Mouse (Mus musculus): ENCODE measurements around the gene Gm3952. TPM values are rescaled to one million over a fixed set of nuclear protein-coding genes. Genes with fewer than 3 reads are reported as not detected.
A peak's percentile ranks its signal among the peaks of the same experiment; 100 is the strongest.

Gm3952 gene
- total RNA-seq (2021) = not detected
- long read RNA-seq = 0 reads

DNA sequence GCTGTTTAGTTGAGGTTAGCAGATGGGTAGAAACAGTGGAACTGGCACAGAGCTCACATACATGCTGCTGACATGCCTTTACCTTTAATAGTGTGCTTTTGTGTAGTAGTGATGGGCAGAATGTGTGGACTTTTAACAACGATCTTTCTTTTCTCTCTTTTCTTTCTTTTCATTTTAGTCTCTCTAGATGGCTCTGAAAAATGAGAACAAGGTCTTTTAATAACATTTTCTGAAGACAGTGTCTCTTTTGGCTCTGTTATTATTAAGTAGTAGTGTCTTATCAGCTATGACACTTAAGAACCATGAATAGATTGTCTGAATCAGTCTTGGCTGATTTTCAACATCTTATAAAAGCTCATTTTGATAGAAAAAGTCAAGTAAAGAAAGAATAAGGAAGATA lies at the start of gene Gm3952:
Gm3952 (minus strand) TSS at position 101 of the 400 bp plus-strand sequence.
- DNase-seq (ENCODE audit: low spot score in 2 of 2) = no peak

GRCm38 (mm10) chr8:128843749-128844148 lies 45.3 kb upstream of the Gm3952 start:
- DNase-seq (ENCODE audit: low spot score in 2 of 2) = no peak

DNA sequence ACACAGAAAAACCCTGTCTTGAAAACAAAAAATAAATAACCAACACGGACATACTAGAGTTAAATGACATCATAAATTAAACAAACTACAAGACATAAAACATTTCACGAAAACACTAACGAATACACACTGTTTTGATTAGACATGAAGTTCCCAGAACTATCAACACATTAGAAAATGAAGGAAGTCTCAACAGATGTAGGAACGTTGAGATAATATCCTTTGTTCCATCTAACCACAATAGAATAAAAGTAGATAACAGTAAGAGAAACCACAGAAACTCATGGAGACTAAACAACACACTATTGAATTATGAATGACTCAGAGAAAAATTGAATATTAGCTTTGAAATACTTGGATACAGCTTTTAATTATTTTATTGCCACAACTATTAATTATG lies 14.0 kb upstream of the Gm3952 start:
- no peak for DNase-seq (ENCODE audit: low spot score in 2 of 2)

DNA sequence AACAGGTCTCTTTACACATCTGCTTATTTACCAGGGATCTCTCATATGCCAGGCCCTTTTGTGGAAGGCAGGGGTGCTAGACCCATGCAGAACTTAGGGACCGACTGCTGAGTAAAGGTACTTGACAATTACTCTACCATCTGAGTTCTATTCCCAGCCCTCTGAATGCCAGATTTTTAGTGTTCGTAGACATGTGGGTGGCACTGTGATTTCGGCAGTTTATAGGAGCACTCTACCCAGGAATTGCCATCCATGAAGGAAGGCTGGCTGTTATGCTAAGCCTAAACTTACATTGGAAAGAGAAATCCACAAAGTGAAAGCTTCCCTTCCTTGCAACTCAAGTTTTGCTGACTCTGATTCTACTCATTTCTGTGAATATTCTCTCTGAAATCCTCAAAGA lies 62.8 kb downstream of the Gm3952 start:
- DNase-seq (ENCODE audit: low spot score in 2 of 2) = no peak

DNA sequence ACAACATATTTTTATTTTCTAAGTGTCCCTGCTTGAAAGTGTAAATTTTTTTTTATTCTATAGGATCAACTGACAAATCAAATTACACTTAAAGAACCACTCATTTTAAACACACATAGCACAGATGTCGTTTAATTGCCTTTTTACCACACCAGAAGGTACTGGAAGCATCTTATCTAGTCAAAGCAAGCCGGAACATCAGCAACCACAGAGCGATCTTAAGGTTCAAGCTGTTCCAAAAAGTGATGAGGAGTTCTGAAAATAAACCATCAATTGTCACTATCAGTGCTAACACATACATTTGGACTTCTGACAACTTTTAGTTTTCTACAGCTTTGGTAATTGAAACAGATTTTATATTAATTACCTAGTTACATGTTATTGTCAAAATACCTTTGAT lies 64.4 kb downstream of the Gm3952 start:
- DNase-seq (ENCODE audit: low spot score in 2 of 2) = no peak

- DNase-seq (ENCODE audit: low spot score in 2 of 2) = no peak
These were observed 66.2 kb downstream of the Gm3952 start for GRCm38 (mm10) chr8:128732254-128732653.

GRCm38 (mm10) chr8:128727213-128727612 lies 71.3 kb downstream of the Gm3952 start:
- no peak for DNase-seq (ENCODE audit: low spot score in 2 of 2)

GRCm38 (mm10) chr8:128724819-128725218 lies 73.7 kb downstream of the Gm3952 start:
- DNase-seq (ENCODE audit: low spot score in 2 of 2) = peak; percentile 13 to 37

DNA sequence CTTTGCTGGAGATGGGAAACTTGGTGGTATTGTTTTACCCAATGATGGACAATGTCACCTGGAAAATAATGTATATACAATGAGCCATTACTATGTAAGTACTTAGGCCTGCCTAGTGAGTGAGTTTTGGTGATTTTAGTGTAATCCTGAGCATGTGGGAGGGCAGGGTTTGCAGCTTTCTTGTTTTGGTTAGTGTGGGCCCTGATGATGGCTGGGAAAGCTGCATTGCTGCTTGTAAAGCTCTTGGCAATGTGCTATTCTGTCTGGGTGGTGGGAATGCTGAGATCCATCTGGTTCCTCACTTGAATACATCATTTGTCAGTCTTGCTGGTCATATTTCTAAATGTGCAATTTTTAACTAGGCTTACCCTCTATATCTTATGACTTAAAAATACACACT lies 82.3 kb downstream of the Gm3952 start:
- no peak for DNase-seq (ENCODE audit: low spot score in 2 of 2)

DNA sequence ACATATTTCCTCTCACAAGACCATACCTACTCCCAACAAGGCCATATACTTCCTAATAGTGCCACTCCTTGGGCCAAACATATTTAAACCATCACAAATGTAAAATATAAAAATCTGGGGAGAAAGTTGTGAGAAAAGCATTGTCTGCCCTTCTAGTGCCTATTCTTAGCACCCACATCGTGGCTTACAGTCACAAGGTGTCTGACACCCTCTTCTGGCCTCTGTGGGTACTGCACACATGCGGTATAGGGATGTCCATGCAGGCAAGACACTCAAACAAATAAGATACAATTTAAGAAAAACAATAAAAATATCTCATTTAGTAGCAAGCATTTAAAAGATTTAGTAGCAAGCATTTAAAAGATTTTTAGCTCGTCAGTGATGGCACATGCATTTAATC lies 89.2 kb downstream of the Gm3952 start:
- peak; percentile 77 to 81 for DNase-seq (ENCODE audit: low spot score in 2 of 2)

DNA sequence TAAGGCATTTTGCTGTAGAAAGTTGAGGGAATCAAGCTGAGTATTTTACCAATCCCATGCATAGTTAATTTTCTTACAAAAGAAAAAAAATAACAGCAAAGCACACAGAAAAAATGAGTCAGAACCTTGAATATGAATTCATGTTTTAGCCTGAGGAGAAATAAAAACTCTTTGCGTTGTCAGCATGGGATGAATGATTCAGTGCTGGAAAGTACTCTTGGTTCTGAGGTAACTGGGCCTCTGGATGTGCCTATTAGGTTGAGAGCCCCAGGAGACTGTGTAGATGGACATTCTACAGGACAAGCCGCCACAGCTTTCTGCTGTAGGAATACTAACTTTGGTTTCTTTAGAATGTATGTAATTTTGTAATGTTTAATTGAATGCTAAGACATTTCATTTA lies 93.7 kb downstream of the Gm3952 start:
- no peak for DNase-seq (ENCODE audit: low spot score in 2 of 2)

GRCm38 (mm10) chr8:128704376-128704775 lies 94.1 kb downstream of the Gm3952 start:
- no peak for DNase-seq (ENCODE audit: low spot score in 2 of 2)

GRCm38 (mm10) chr8:128697945-128698344 lies 100.5 kb downstream of the Gm3952 start:
- no peak for DNase-seq (ENCODE audit: low spot score in 2 of 2)

DNA sequence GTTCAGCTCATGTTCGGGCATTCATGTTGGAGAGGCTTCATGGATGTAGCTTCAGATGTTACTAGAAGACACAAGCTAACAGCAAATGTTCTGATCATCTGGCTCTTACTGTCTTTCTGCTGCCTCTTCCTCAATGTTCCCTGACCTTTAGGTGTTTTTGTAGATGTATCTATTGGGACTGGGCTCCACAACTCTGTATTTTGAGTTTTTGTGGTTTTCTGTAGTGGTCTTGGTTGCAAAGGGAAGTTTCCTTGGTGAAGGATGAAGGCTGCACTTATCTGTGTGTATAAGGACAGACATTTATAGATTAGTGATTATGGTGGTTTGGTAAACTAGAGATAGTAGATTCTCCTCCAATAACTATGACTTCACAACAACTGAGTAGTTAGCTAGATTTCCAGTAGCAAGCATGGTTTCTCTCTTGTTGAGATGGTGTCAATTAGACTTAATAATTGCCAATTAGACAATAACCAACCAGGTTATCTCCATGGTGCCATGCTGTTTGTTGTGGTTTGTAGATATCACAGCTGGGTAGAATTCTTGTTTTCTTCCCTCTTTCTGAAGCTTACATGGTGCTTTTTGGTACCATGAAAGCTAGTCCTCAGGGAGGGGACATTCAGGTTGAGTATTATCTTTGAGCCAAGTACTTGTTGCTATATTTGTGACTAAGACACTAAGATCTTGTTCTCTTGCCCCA lies 101.6 kb downstream of the Gm3952 start:
- DNase-seq (ENCODE audit: low spot score in 2 of 2) = no peak

Other genes starting within 250 kb of the Gm3952 start
- 10 to 100 TPM; 90.7 to 92.0 TPM for gene Itgb1, start 113.0 kb downstream of the Gm3952 start, total RNA-seq (2021)

Data from layer of hippocampus, postnatal 10 days (tissue).